Comparison of ENCODE assay signal across 8 mouse cellular contexts in genomic region chr11:69654760-69655159, GRCm38 (mm10). TPM values are rescaled to one million over a fixed set of nuclear protein-coding genes. Genes with fewer than 3 reads are reported as not detected.
DNase-seq lines count a peak whose midpoint lies in the region; ATAC-seq and TF ChIP-seq lines count a peak whose summit lies in the region.

No protein-coding gene starts in this region.

- H3K27me3 ChIP-seq in forebrain, embryonic 10.5 days (ENCODE audit: poor library complexity, severe bottlenecking): no peaks in the 10 kb centered on the region
- no peaks in the 10 kb centered on the region for H3K27me3 ChIP-seq in forebrain, embryonic 16.5 days (replicated peaks; ENCODE audit: control insufficient read depth, insufficient read depth, low read length)
- no peaks in the 10 kb centered on the region for H3K27me3 ChIP-seq in kidney, postnatal 0 days (ENCODE audit: insufficient read depth, low read length)

- H3K27ac ChIP-seq in forebrain, embryonic 10.5 days: 0 out of 2 replicates have a peak overlapping the region, but pooled peaks have one; percentile 56
- H3K27ac ChIP-seq in forebrain, embryonic 16.5 days (ENCODE audit: low read length): no peak overlapping the region
- peak overlapping the region; percentile 27; the same call in 1 of the 2 replicates for H3K27ac ChIP-seq in kidney, postnatal 0 days
- H3K27ac ChIP-seq in bone marrow macrophage, adult 2 months (ENCODE audit: insufficient read depth, low read depth, low read length): peak overlapping the region; percentile 64

- H3K4me3 ChIP-seq in forebrain, embryonic 10.5 days: peak overlapping the region; percentile 29
- no peak overlapping the region for H3K4me3 ChIP-seq in forebrain, embryonic 16.5 days (replicated peaks; ENCODE audit: low read length)
- H3K4me3 ChIP-seq in kidney, postnatal 0 days (replicated peaks; ENCODE audit: low read depth, low read length): no peak overlapping the region
- no peak overlapping the region for H3K4me3 ChIP-seq in bone marrow macrophage, adult 2 months (ENCODE audit: insufficient read depth, low read length)

- intact Hi-C loops in left cerebral cortex, postnatal 4 days (cut with DNase I): no loop called here

- H3K4me1 ChIP-seq in forebrain, embryonic 10.5 days: peaks cover 42% of the 10 kb centered on the region
- 0 out of 2 replicates have a peak, but pooled peaks cover 8% of the 10 kb centered on the region for H3K4me1 ChIP-seq in forebrain, embryonic 16.5 days (replicated peaks; ENCODE audit: control insufficient read depth, insufficient read depth, low read length)
- H3K4me1 ChIP-seq in kidney, postnatal 0 days (replicated peaks; ENCODE audit: insufficient read depth, low read length): no peaks in the 10 kb centered on the region
- peaks cover 12% of the 10 kb centered on the region for H3K4me1 ChIP-seq in bone marrow macrophage, adult 2 months (ENCODE audit: control insufficient read depth, insufficient read depth, low read length)

- no peak for ATAC-seq in forebrain, embryonic 16.5 days
- no peak for ATAC-seq in kidney, postnatal 0 days (replicated peaks; ENCODE audit: low FRiP score, low read depth)
- ATAC-seq in activated CD4-positive, CD25-positive, alpha-beta regulatory T cell, adult 4 months: no peak

- DNase-seq in forebrain, embryonic 10.5 days (ENCODE audit: extremely low spot score, low spot score): no peak
- no peak for DNase-seq in kidney, postnatal 0 days (ENCODE audit: low spot score)
- DNase-seq in kidney, postnatal 14 days: no peak
- DNase-seq in lung, postnatal 10 days: peak; percentile 35
- no peak for DNase-seq in left cerebral cortex, postnatal 4 days

- 50% methylated on average over 9 of the region's 9 CpGs for whole genome bisulfite sequencing in forebrain, embryonic 10.5 days
- WGBS in forebrain, embryonic 16.5 days: 47% methylated on average over 9 of the region's 9 CpGs
- WGBS in kidney, postnatal 0 days: 34% methylated on average over 9 of the region's 9 CpGs

- H3K9me3 ChIP-seq in forebrain, embryonic 10.5 days: no peaks in the 10 kb centered on the region
- no peaks in the 10 kb centered on the region for H3K9me3 ChIP-seq in forebrain, embryonic 16.5 days (ENCODE audit: control insufficient read depth, low read length)
- H3K9me3 ChIP-seq in kidney, postnatal 0 days (replicated peaks; ENCODE audit: low read length): no peaks in the 10 kb centered on the region

- no peak overlapping the region for H3K9ac ChIP-seq in forebrain, embryonic 16.5 days (replicated peaks; ENCODE audit: low read depth, low read length)
- H3K9ac ChIP-seq in kidney, postnatal 0 days (ENCODE audit: low read depth, low read length): no peak overlapping the region

- TF ChIP-seq POLR2A in bone marrow macrophage, adult 2 months (IDR thresholded peaks at IDR 0.05; ENCODE audit: borderline replicate concordance, low read depth, low read length): no peak

- TF ChIP-seq CTCF in kidney, postnatal 0 days (IDR thresholded peaks at IDR 0.05; ENCODE audit: low read depth): no peak
- no peak for TF ChIP-seq CTCF in bone marrow macrophage, adult 2 months (IDR thresholded peaks at IDR 0.05; ENCODE audit: low read depth, low read length)

- no peak overlapping the region for H3K4me2 ChIP-seq in forebrain, embryonic 16.5 days (ENCODE audit: low read length)
- H3K4me2 ChIP-seq in kidney, postnatal 0 days (ENCODE audit: low read length): no peak overlapping the region

- peaks cover 97% of the 10 kb centered on the region for H3K36me3 ChIP-seq in forebrain, embryonic 10.5 days (replicated peaks)
- H3K36me3 ChIP-seq in forebrain, embryonic 16.5 days (ENCODE audit: control insufficient read depth, insufficient read depth): peaks cover 29% of the 10 kb centered on the region
- H3K36me3 ChIP-seq in kidney, postnatal 0 days (ENCODE audit: insufficient read depth, low read length): peaks cover 56% of the 10 kb centered on the region

RNA-seq across cellular contexts. Expression of gene Sox15, which starts 0.4 kb away (rescaled TPM):
- polyA plus RNA-seq in forebrain, embryonic 10.5 days (2016; fragmentation: Nextera tagmentation; extraction: Ambion mirVana): not detected in 2 replicates
- not detected in 2 replicates for polyA plus RNA-seq in forebrain, embryonic 16.5 days (2015; fragmentation: Nextera tagmentation; extraction: Ambion mirVana)
- polyA plus RNA-seq in kidney, postnatal 0 days (2015; fragmentation: Nextera tagmentation; extraction: Ambion mirVana): 0.28 and 0.32 TPM in 2 replicates
- not detected in 2 replicates for polyA plus RNA-seq in bone marrow macrophage, adult 2 months (2012; ENCODE audit: insufficient read depth, insufficient read length, missing spikeins)
- total RNA-seq in left cerebral cortex, postnatal 4 days (2021): not detected
- polyA plus RNA-seq in activated CD4-positive, CD25-positive, alpha-beta regulatory T cell, adult 4 months (2017; shearing (Covaris generic)): not detected

RNA-seq across cellular contexts. Expression of gene Mpdu1, which starts 7.7 kb away (rescaled TPM):
- 81.8 and 82.9 TPM in 2 replicates for polyA plus RNA-seq in forebrain, embryonic 10.5 days (2016; fragmentation: Nextera tagmentation; extraction: Ambion mirVana)
- polyA plus RNA-seq in forebrain, embryonic 16.5 days (2015; fragmentation: Nextera tagmentation; extraction: Ambion mirVana): 82.1 and 90.4 TPM in 2 replicates
- polyA plus RNA-seq in kidney, postnatal 0 days (2015; fragmentation: Nextera tagmentation; extraction: Ambion mirVana): 82.6 and 85.7 TPM in 2 replicates
- 64.2 and 68.9 TPM in 2 replicates for polyA plus RNA-seq in bone marrow macrophage, adult 2 months (2012; ENCODE audit: insufficient read depth, insufficient read length, missing spikeins)
- total RNA-seq in left cerebral cortex, postnatal 4 days (2021): 10 to 100 TPM; 83.6 to 85.3 TPM
- 10 to 100 TPM; 41.3 to 59.7 TPM for polyA plus RNA-seq in activated CD4-positive, CD25-positive, alpha-beta regulatory T cell, adult 4 months (2017; shearing (Covaris generic))

RNA-seq across cellular contexts. Expression of gene Cd68, which starts 11.2 kb away (rescaled TPM):
- polyA plus RNA-seq in forebrain, embryonic 10.5 days (2016; fragmentation: Nextera tagmentation; extraction: Ambion mirVana): 5.5 and 5.8 TPM in 2 replicates
- 6.4 and 7.8 TPM in 2 replicates for polyA plus RNA-seq in forebrain, embryonic 16.5 days (2015; fragmentation: Nextera tagmentation; extraction: Ambion mirVana)
- 10.4 and 12.8 TPM in 2 replicates for polyA plus RNA-seq in kidney, postnatal 0 days (2015; fragmentation: Nextera tagmentation; extraction: Ambion mirVana)
- polyA plus RNA-seq in bone marrow macrophage, adult 2 months (2012; ENCODE audit: insufficient read depth, insufficient read length, missing spikeins): 1,401 and 1,598 TPM in 2 replicates
- 1 to 10 TPM; 7.1 to 8.5 TPM for total RNA-seq in left cerebral cortex, postnatal 4 days (2021)
- 1 to 10 TPM; 3.3 to 5.3 TPM for polyA plus RNA-seq in activated CD4-positive, CD25-positive, alpha-beta regulatory T cell, adult 4 months (2017; shearing (Covaris generic))

RNA-seq across cellular contexts. Expression of gene Eif4a1, which starts 17.5 kb away (rescaled TPM):
- polyA plus RNA-seq in forebrain, embryonic 10.5 days (2016; fragmentation: Nextera tagmentation; extraction: Ambion mirVana): 725 and 747 TPM in 2 replicates
- polyA plus RNA-seq in forebrain, embryonic 16.5 days (2015; fragmentation: Nextera tagmentation; extraction: Ambion mirVana): 563 and 599 TPM in 2 replicates
- 468 and 493 TPM in 2 replicates for polyA plus RNA-seq in kidney, postnatal 0 days (2015; fragmentation: Nextera tagmentation; extraction: Ambion mirVana)
- 303 and 319 TPM in 2 replicates for polyA plus RNA-seq in bone marrow macrophage, adult 2 months (2012; ENCODE audit: insufficient read depth, insufficient read length, missing spikeins)
- total RNA-seq in left cerebral cortex, postnatal 4 days (2021): 100 to 1,000 TPM; 661 to 680 TPM
- polyA plus RNA-seq in activated CD4-positive, CD25-positive, alpha-beta regulatory T cell, adult 4 months (2017; shearing (Covaris generic)): 100 to 1,000 TPM; 202 to 297 TPM

RNA-seq across cellular contexts. Expression of gene Fxr2, which starts 22.0 kb away (rescaled TPM):
- 32.5 and 34.6 TPM in 2 replicates for polyA plus RNA-seq in forebrain, embryonic 10.5 days (2016; fragmentation: Nextera tagmentation; extraction: Ambion mirVana)
- polyA plus RNA-seq in forebrain, embryonic 16.5 days (2015; fragmentation: Nextera tagmentation; extraction: Ambion mirVana): 37.1 and 47.7 TPM in 2 replicates
- 17.4 and 18.4 TPM in 2 replicates for polyA plus RNA-seq in kidney, postnatal 0 days (2015; fragmentation: Nextera tagmentation; extraction: Ambion mirVana)
- 54.1 and 64.6 TPM in 2 replicates for polyA plus RNA-seq in bone marrow macrophage, adult 2 months (2012; ENCODE audit: insufficient read depth, insufficient read length, missing spikeins)
- total RNA-seq in left cerebral cortex, postnatal 4 days (2021): 100 to 1,000 TPM in 1 of 2 experiments, 10 to 100 TPM in 1; 98.2 to 107 TPM
- 1 to 10 TPM; 6.5 to 7.1 TPM for polyA plus RNA-seq in activated CD4-positive, CD25-positive, alpha-beta regulatory T cell, adult 4 months (2017; shearing (Covaris generic))

Comparison
In these comparisons a context has a peak if more than half of its experiments do, and no peak if none do; other contexts are left out.
1. RNA of gene Cd68, which starts 11.2 kb away (polyA plus RNA-seq): 1,401 to 1,598 TPM in bone marrow macrophage, adult 2 months; 10.4 to 12.8 TPM in kidney, postnatal 0 days, 6.4 to 7.8 TPM in forebrain, embryonic 16.5 days, 5.5 to 5.8 TPM in forebrain, embryonic 10.5 days and 3.3 to 5.3 TPM in activated CD4-positive, CD25-positive, alpha-beta regulatory T cell, adult 4 months; every median in the first group is over 100 times any median in the second.